In the genomic region with DNA sequence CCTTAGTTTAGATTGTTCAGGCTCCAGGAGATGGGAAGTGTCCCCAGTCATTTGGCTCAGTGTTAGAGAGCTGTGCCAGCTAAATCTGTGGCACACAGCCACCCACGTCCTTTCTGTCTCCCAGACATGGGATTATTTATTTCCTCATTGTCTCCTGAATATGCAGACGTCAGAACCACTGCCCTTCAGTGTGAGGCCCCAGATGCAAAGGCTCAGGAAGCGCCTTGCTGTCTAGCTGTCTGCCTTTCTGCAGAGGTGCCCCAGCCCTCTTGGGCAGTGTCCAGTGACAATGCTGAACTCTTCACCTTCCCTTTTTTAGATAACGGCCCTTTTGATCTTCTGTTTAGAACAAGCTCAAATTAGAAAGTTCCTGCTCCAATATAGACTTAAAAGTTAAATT, we compare ENCODE assay signal across 8 mouse cellular contexts.
A peak's percentile ranks its signal among the peaks of the same experiment; 100 is the strongest.
DNase-seq lines count a peak whose midpoint lies in the region; ATAC-seq lines count a peak whose summit lies in the region.

No protein-coding gene starts in this region.

- no peak for DNase-seq in neural tube, embryonic 11.5 days (ENCODE audit: low spot score)
- no peak for DNase-seq in neural tube, embryonic 10.5 days (ENCODE audit: extremely low spot score, low spot score)
- DNase-seq in layer of hippocampus, adult 18-20 months (ENCODE audit: low spot score in 2 of 2): peak; percentile 50 to 74
- DNase-seq in lung, postnatal 14 days: peak; percentile 73
- DNase-seq in urinary bladder, postnatal 36 days (ENCODE audit: low spot score in 2 of 2): no peak
- DNase-seq in yolk sac, embryonic 10.5 days (ENCODE audit: low spot score): no peak

- no peaks in the 10 kb centered on the region for H3K9me3 ChIP-seq in neural tube, embryonic 11.5 days (ENCODE audit: control insufficient read depth, low read length)
- no peaks in the 10 kb centered on the region for H3K9me3 ChIP-seq in heart, embryonic 13.5 days

- H3K27ac ChIP-seq in neural tube, embryonic 11.5 days (ENCODE audit: low read depth, low read length): no peak overlapping the region
- peak overlapping the region; percentile 53 for H3K27ac ChIP-seq in heart, embryonic 13.5 days (replicated peaks)

- no peak overlapping the region for H3K9ac ChIP-seq in neural tube, embryonic 11.5 days (ENCODE audit: low read length)
- H3K9ac ChIP-seq in heart, embryonic 13.5 days: no peak overlapping the region

- no peaks in the 10 kb centered on the region for H3K36me3 ChIP-seq in neural tube, embryonic 11.5 days (ENCODE audit: control insufficient read depth, insufficient read depth, low read length)
- no peaks in the 10 kb centered on the region for H3K36me3 ChIP-seq in heart, embryonic 13.5 days

- peak; percentile 21; the same call in 1 of the 2 replicates for ATAC-seq in neural tube, embryonic 11.5 days (ENCODE audit: insufficient read depth, low FRiP score, low TSS enrichment)
- no peak for ATAC-seq in heart, embryonic 13.5 days (ENCODE audit: extremely low read depth, insufficient number of reproducible peaks, low FRiP score, low TSS enrichment)
- ATAC-seq in erythroblast, adult 5-6 weeks (replicated peaks; ENCODE audit: low FRiP score, poor library complexity, severe bottlenecking): no peak

- peaks cover 6% of the 10 kb centered on the region for H3K4me1 ChIP-seq in neural tube, embryonic 11.5 days (ENCODE audit: control insufficient read depth, insufficient read depth, low read length)
- peaks cover 39% of the 10 kb centered on the region for H3K4me1 ChIP-seq in heart, embryonic 13.5 days

- H3K27me3 ChIP-seq in neural tube, embryonic 11.5 days (ENCODE audit: control insufficient read depth, insufficient read depth, low read length): no peaks in the 10 kb centered on the region
- H3K27me3 ChIP-seq in heart, embryonic 13.5 days (replicated peaks): no peaks in the 10 kb centered on the region

- H3K4me3 ChIP-seq in neural tube, embryonic 11.5 days (ENCODE audit: low read depth, low read length): no peak overlapping the region
- H3K4me3 ChIP-seq in heart, embryonic 13.5 days: no peak overlapping the region

- H3K4me2 ChIP-seq in neural tube, embryonic 11.5 days (ENCODE audit: low read depth): no peak overlapping the region
- H3K4me2 ChIP-seq in heart, embryonic 13.5 days: no peak overlapping the region

- WGBS in neural tube, embryonic 11.5 days: 27% methylated on average over 4 of the region's 4 CpGs
- 5% methylated on average over 4 of the region's 4 CpGs for WGBS in heart, embryonic 13.5 days

Comparison
In these comparisons a context has a peak if more than half of its experiments do, and no peak if none do; other contexts are left out.
1. DNase-seq: peak in layer of hippocampus, adult 18-20 months (2 of 2) and lung, postnatal 14 days (single experiment); none in neural tube, embryonic 11.5 days (single experiment), neural tube, embryonic 10.5 days (single experiment), urinary bladder, postnatal 36 days (0 of 2) and yolk sac, embryonic 10.5 days (single experiment).